Mouse (Mus musculus) hindbrain, embryonic 10.5 days (tissue): ENCODE results near the gene Fkbp14. TPM values are rescaled to one million over a fixed set of nuclear protein-coding genes. Genes with fewer than 3 reads are reported as not detected.

Source experiments
- DNase-seq: peaks from one replicate; pipeline ENCODE4 v3.0.0-alpha.2; 2017; ENCODE audit warnings: low spot score
- H3K27ac ChIP-seq: fragments of 300-500 bp; sonication (generic); 2 replicates; pipeline ENCODE4 v1.5.1; 2016; ENCODE audit warnings: mild to moderate bottlenecking, moderate library complexity
- H3K27me3 ChIP-seq: fragments of 300-500 bp; sonication (generic); 2 replicates; pipeline ENCODE4 v1.6.1; 2016; ENCODE audit warnings: mild to moderate bottlenecking; ENCODE audit not compliant: poor library complexity, insufficient read depth, severe bottlenecking
- H3K36me3 ChIP-seq: fragments of 300-500 bp; sonication (generic); 2 replicates; pipeline ENCODE4 v1.6.1; 2016; ENCODE audit warnings: mild to moderate bottlenecking, moderate library complexity
- H3K4me1 ChIP-seq: fragments of 300-500 bp; sonication (generic); replicated peaks from 2 replicates; pipeline ENCODE4 v1.6.1; 2016; ENCODE audit warnings: mild to moderate bottlenecking
- H3K4me3 ChIP-seq: fragments of 300-500 bp; sonication (generic); 2 replicates; pipeline ENCODE4 v1.5.1; 2016; ENCODE audit warnings: mild to moderate bottlenecking, moderate library complexity
- H3K9me3 ChIP-seq: fragments of 300-500 bp; sonication (generic); 2 replicates; pipeline ENCODE4 v1.6.1; 2016; ENCODE audit warnings: mild to moderate bottlenecking, moderate library complexity
- WGBS: fragments of 180-500 bp; shearing (Covaris S2); methylation state at CpG from one replicate; pipeline ENCODE4 v1.1.7; 2016; 5-methylcytosine and 5-hydroxymethylcytosine counted together
- polyA plus RNA-seq: library from polyadenylated mRNA; unstranded; fragments of >200 nt; fragmentation: Nextera tagmentation; extraction: Ambion mirVana; gene quantifications from 2 replicates; pipeline ENCODE4 v1.2.1, GENCODE M21; 2016

The Fkbp14 gene
- polyA plus RNA-seq, 1 experiment from 2014 or later = 9.3 TPM

- H3K36me3 ChIP-seq = no peaks in the 10 kb centered on the region
- no peak overlapping the region for H3K4me3 ChIP-seq
- no peak for DNase-seq
- H3K27me3 ChIP-seq = peaks cover 20% of the 10 kb centered on the region
- H3K4me1 ChIP-seq = peaks cover 33% of the 10 kb centered on the region
- 40% methylated on average over 6 of the region's 6 CpGs for WGBS
- 0 out of 2 replicates have a peak overlapping the region, but pooled peaks have one; percentile 50 for H3K27ac ChIP-seq
- no peaks in the 10 kb centered on the region for H3K9me3 ChIP-seq
These were observed 23.7 kb downstream of the Fkbp14 start for GRCm38 (mm10) chr6:54573218-54573955.

GRCm38 (mm10) chr6:54569776-54570175 lies 27.3 kb downstream of the Fkbp14 start:
- no peaks in the 10 kb centered on the region for H3K36me3 ChIP-seq
- whole genome bisulfite sequencing = 43% methylated on average over 7 of the region's 7 CpGs

DNA sequence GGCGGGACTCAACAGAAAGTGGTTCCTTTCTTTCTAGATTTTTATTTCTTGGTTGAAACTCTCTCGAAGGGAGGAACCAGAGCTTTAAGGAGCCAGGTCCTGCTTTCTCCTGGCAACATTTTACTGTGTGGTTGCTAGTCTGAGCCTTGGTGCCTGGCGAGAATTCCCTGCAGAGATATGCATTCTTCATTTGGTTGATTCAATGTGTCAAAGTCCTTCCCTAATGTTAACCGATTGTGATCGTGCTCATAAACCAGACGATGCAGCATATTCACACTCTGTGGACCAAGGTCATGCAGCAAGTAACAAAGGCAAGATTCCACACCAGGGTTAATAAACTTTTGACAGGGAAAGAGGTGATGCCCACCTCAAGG lies 30.6 kb downstream of the Fkbp14 start:
- Histone ChIP-seq H3K9me3 (no peaks in the 10 kb centered on the region), H3K4me1 (peaks cover 69% of the 10 kb centered on the region), H3K36me3 (no peaks in the 10 kb centered on the region), H3K27ac (peak overlapping the region; percentile 90), H3K4me3 (peak overlapping the region; percentile 63), H3K27me3 (peaks cover 16% of the 10 kb centered on the region)
- no peak for DNase-seq
- WGBS = 11% methylated on average over 6 of the region's 6 CpGs

More at GRCm38 (mm10) chr6:54569776-54570175, 27.3 kb downstream of the Fkbp14 start:
- Histone ChIP-seq H3K27ac (peak overlapping the region; percentile 62; the same call in 1 of the 2 replicates), H3K4me1 (peaks cover 51% of the 10 kb centered on the region), H3K4me3 (no peak overlapping the region), H3K27me3 (peaks cover 19% of the 10 kb centered on the region), H3K9me3 (no peaks in the 10 kb centered on the region)
- no peak for DNase-seq

GRCm38 (mm10) chr6:54565665-54566545 lies 31.2 kb downstream of the Fkbp14 start, which contains the start of gene Scrn1:
Gene Scrn1 (minus strand): TSS chr6:54566489.
- peaks cover 69% of the 10 kb centered on the region for H3K4me1 ChIP-seq

DNA sequence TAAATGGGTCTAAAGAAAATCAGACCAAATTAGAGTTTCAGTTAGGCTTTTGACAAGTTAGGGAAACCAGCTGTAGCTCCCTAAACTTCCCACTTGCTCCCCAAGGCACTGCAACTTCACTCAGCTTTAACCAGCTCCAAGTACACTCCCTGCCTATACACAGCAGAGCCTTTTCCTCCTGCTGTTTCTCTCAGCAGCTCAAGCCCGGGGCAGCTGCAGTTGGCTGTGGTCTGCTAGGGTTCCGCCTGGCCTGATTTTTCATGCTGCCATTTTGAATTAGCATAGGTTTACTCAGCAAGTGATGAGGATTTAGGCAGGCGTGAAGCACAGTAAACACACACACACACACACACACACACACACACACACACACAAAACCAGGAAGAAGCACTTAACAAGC lies 32.1 kb downstream of the Fkbp14 start:
- H3K36me3 ChIP-seq = no peaks in the 10 kb centered on the region
- 15% methylated on average over 3 of the region's 3 CpGs for WGBS
- peak overlapping the region; percentile 63 for H3K4me3 ChIP-seq
- peak; percentile 57 for DNase-seq
- no peaks in the 10 kb centered on the region for H3K9me3 ChIP-seq
- H3K27ac ChIP-seq = peak overlapping the region; percentile 90
- peaks cover 16% of the 10 kb centered on the region for H3K27me3 ChIP-seq
- H3K4me1 ChIP-seq = peaks cover 69% of the 10 kb centered on the region

More at GRCm38 (mm10) chr6:54565665-54566545, 31.2 kb downstream of the Fkbp14 start, which contains the start of gene Scrn1:
- no peaks in the 10 kb centered on the region for H3K36me3 ChIP-seq
- under 1% methylated on average over 60 of the region's 60 CpGs for WGBS
- peak; percentile 83 for DNase-seq
- peak within 1 kb of the TSS; percentile 90 for H3K27ac ChIP-seq
- peaks cover 16% of the 10 kb centered on the region for H3K27me3 ChIP-seq
- peak within 1 kb of the TSS; percentile 63 for H3K4me3 ChIP-seq
- no peaks in the 10 kb centered on the region for H3K9me3 ChIP-seq

DNA sequence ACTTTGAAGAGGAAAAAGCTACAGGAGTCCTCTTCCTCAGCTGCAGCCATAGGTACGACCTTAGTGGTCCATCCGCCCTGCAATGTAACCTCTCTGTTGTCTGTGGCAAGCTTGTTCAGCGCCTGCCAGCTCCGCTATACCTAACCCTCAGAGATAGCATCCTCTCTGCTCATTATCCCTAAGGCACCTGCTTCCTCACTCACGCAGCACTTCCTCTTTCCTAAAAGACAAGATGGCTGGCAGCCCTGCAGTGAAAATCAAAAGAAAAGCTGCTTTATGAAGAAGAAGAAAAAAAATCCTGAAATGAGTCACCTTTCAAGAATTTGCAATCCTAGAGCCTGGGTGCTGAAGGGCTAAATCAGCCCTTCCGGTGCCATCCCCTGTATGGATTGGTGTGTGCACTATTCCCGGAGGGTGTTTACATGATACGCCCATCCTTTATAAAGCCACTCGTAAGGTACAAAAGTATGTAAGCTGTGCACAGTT lies 32.6 kb downstream of the Fkbp14 start:
- WGBS = 66% methylated on average over 9 of the region's 9 CpGs
- Histone ChIP-seq H3K27me3 (peaks cover 16% of the 10 kb centered on the region), H3K9me3 (no peaks in the 10 kb centered on the region), H3K4me3 (peak overlapping the region; percentile 63), H3K4me1 (peaks cover 69% of the 10 kb centered on the region), H3K36me3 (no peaks in the 10 kb centered on the region), H3K27ac (peak overlapping the region; percentile 90)
- DNase-seq = no peak

DNA sequence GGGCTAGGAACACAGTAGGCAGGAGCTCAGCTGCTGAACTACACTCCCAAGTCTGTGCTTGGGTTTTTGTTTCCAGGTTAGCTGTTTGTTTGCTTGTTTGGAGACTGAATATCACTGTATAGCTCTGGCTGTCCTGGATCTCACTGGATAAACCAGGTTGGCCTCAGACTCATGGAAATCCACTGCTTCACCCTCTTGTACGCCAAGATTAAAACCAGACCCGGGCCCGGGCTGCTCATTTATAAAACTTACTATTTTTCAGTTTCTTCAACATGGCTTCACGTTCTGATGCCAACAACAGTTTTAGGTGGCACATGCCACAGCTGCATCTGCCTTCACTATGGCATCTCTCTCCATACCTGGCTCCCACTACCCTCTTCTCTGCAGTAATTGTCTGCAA lies 33.5 kb downstream of the Fkbp14 start:
- WGBS = 93% methylated on average over 4 of the region's 4 CpGs
- no peak overlapping the region for H3K4me3 ChIP-seq
- no peaks in the 10 kb centered on the region for H3K36me3 ChIP-seq
- no peaks in the 10 kb centered on the region for H3K9me3 ChIP-seq
- no peak overlapping the region for H3K27ac ChIP-seq
- H3K27me3 ChIP-seq = peaks cover 16% of the 10 kb centered on the region
- peaks cover 76% of the 10 kb centered on the region for H3K4me1 ChIP-seq
- no peak for DNase-seq

GRCm38 (mm10) chr6:54562018-54562809 lies 34.9 kb downstream of the Fkbp14 start:
- Histone ChIP-seq H3K27ac (no peak overlapping the region), H3K4me3 (no peak overlapping the region), H3K27me3 (peaks cover 13% of the 10 kb centered on the region), H3K9me3 (no peaks in the 10 kb centered on the region), H3K36me3 (no peaks in the 10 kb centered on the region), H3K4me1 (peaks cover 72% of the 10 kb centered on the region)
- 70% methylated on average over 17 of the region's 17 CpGs for WGBS
- DNase-seq = no peak

- Histone ChIP-seq H3K4me1 (peaks cover 62% of the 10 kb centered on the region), H3K9me3 (no peaks in the 10 kb centered on the region), H3K36me3 (no peaks in the 10 kb centered on the region), H3K27me3 (no peaks in the 10 kb centered on the region), H3K27ac (peak overlapping the region; percentile 66; the same call in 1 of the 2 replicates), H3K4me3 (no peak overlapping the region)
- DNase-seq = no peak
- WGBS = 67% methylated on average over 7 of the region's 7 CpGs
These were observed 38.6 kb downstream of the Fkbp14 start for GRCm38 (mm10) chr6:54558466-54558865.

DNA sequence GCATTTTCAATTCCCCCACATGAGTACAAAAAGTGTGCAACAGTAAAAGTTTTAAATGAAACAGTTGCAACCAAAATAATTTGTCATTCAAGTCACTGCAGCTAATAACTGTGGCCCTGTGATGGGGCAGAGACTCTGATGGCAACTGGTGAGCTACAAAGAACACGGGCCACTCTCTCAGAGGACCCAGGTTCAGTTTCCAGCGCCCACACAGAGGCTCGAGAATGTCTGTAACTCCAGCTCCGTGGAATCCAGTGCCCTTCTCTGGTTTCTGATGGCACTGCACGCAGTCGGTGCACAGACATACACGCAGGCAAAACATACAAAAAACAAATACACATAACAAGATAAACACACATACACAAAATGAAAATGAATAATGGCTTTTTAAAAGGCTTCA lies 39.4 kb downstream of the Fkbp14 start:
- DNase-seq = no peak
- Histone ChIP-seq H3K27me3 (no peaks in the 10 kb centered on the region), H3K4me1 (peaks cover 66% of the 10 kb centered on the region), H3K9me3 (no peaks in the 10 kb centered on the region), H3K4me3 (no peak overlapping the region), H3K27ac (peak overlapping the region; percentile 2; the same call in 1 of the 2 replicates), H3K36me3 (no peaks in the 10 kb centered on the region)
- WGBS = 94% methylated on average over 7 of the region's 7 CpGs

- peaks cover 73% of the 10 kb centered on the region for H3K4me1 ChIP-seq
These were observed 41.3 kb downstream of the Fkbp14 start for GRCm38 (mm10) chr6:54555816-54556215.

More at GRCm38 (mm10) chr6:54555816-54556215, 41.3 kb downstream of the Fkbp14 start:
- Histone ChIP-seq H3K4me3 (no peak overlapping the region), H3K27me3 (no peaks in the 10 kb centered on the region), H3K9me3 (no peaks in the 10 kb centered on the region), H3K36me3 (no peaks in the 10 kb centered on the region), H3K27ac (peak overlapping the region; percentile 88)
- DNase-seq = no peak
- 45% methylated on average over 1 of the region's 1 CpGs for WGBS
